Comparison of ENCODE assay signal across 24 mouse cellular contexts in genomic region chr1:186043709-186044452, GRCm38 (mm10).
A peak's percentile ranks its signal among the peaks of the same experiment; 100 is the strongest.
DNase-seq lines count a peak whose midpoint lies in the region; ATAC-seq lines count a peak whose summit lies in the region.
"Had no signal": no experiment of that assay in that cellular context is flagged by ENCODE, and none has a peak within 500 bp of the region (broad histone marks: within the 10 kb centered on the region; RNA-seq: fewer than 3 reads in every experiment).

No protein-coding gene starts in this region.

- DNase-seq in forebrain, embryonic 10.5 days (ENCODE audit: extremely low spot score, low spot score) = no peak
- no peak for DNase-seq in kidney, postnatal 25 days
- peak; percentile 80 for DNase-seq in 3T3-L1 (ENCODE audit: low read depth, low spot score)
- no peak for DNase-seq in left cerebral cortex, postnatal 25 days (ENCODE audit: low spot score in 2 of 2)
- no peak for DNase-seq in c-Kit-positive CD71-positive TER-119-positive erythroid progenitor cells, embryonic 14.5 days (ENCODE audit: low spot score)
- DNase-seq: adrenal gland, postnatal 36 days; cerebellum, adult 18-20 months; cerebellum, postnatal 14 days; gastrocnemius, adult 2 months; kidney, adult 2 months; liver, embryonic 13.5 days; lung, adult 2 months; right cerebral cortex, postnatal 4 days; thymus, postnatal 14 days had no signal

- no peak overlapping the region for H3K4me2 ChIP-seq in forebrain, embryonic 12.5 days
- no peak overlapping the region for H3K4me2 ChIP-seq in kidney, embryonic 16.5 days (replicated peaks; ENCODE audit: low read depth, low read length)
- no peak overlapping the region for H3K4me2 ChIP-seq in forebrain, embryonic 15.5 days (replicated peaks)
- H3K4me2 ChIP-seq: embryonic facial prominence, embryonic 12.5 days; heart, embryonic 11.5 days; liver, embryonic 13.5 days; neural tube, embryonic 13.5 days had no signal

- peak; percentile 27; the same call in 1 of the 2 replicates for ATAC-seq in forebrain, embryonic 12.5 days (ENCODE audit: low FRiP score)
- ATAC-seq in kidney, embryonic 16.5 days (ENCODE audit: low FRiP score, low TSS enrichment) = peak; percentile 57; the same call in 1 of the 2 replicates
- peak; percentile 77 for ATAC-seq in forebrain, embryonic 15.5 days (replicated peaks)
- ATAC-seq: hindbrain, postnatal 0 days; midbrain, embryonic 16.5 days had no signal

- 0 out of 2 replicates have a peak, but pooled peaks cover 2% of the 10 kb centered on the region for H3K9me3 ChIP-seq in forebrain, embryonic 12.5 days
- no peaks in the 10 kb centered on the region; the same call in 1 of the 2 replicates for H3K9me3 ChIP-seq in forebrain, embryonic 10.5 days
- no peaks in the 10 kb centered on the region for H3K9me3 ChIP-seq in kidney, embryonic 16.5 days (ENCODE audit: low read length)
- H3K9me3 ChIP-seq in forebrain, embryonic 15.5 days = no peaks in the 10 kb centered on the region
- H3K9me3 ChIP-seq: embryonic facial prominence, embryonic 12.5 days; liver, embryonic 13.5 days; neural tube, embryonic 13.5 days had no signal

- H3K27me3 ChIP-seq in forebrain, embryonic 12.5 days = no peaks in the 10 kb centered on the region
- no peaks in the 10 kb centered on the region for H3K27me3 ChIP-seq in forebrain, embryonic 10.5 days (ENCODE audit: poor library complexity, severe bottlenecking)
- H3K27me3 ChIP-seq in kidney, embryonic 16.5 days (ENCODE audit: insufficient read depth, low read length) = no peaks in the 10 kb centered on the region
- no peaks in the 10 kb centered on the region for H3K27me3 ChIP-seq in forebrain, embryonic 15.5 days
- H3K27me3 ChIP-seq: embryonic facial prominence, embryonic 12.5 days; liver, embryonic 13.5 days; neural tube, embryonic 13.5 days had no signal

- H3K27ac ChIP-seq in forebrain, embryonic 12.5 days = no peak overlapping the region
- H3K27ac ChIP-seq in forebrain, embryonic 10.5 days = no peak overlapping the region
- H3K27ac ChIP-seq in kidney, embryonic 16.5 days (ENCODE audit: low read length) = no peak overlapping the region
- H3K27ac ChIP-seq in forebrain, embryonic 15.5 days (replicated peaks) = 0 out of 2 replicates have a peak overlapping the region, but pooled peaks have one; percentile 17
- H3K27ac ChIP-seq: embryonic facial prominence, embryonic 12.5 days; gastrocnemius, adult 2 months; hindbrain, postnatal 0 days; liver, embryonic 13.5 days; macrophage; neural tube, embryonic 13.5 days had no signal

- no peaks in the 10 kb centered on the region for H3K4me1 ChIP-seq in forebrain, embryonic 12.5 days
- H3K4me1 ChIP-seq in forebrain, embryonic 10.5 days = no peaks in the 10 kb centered on the region
- peaks cover 14% of the 10 kb centered on the region for H3K4me1 ChIP-seq in kidney, embryonic 16.5 days (ENCODE audit: insufficient read depth, low read length)
- H3K4me1 ChIP-seq in forebrain, embryonic 15.5 days = peaks cover 6% of the 10 kb centered on the region; the same call in 1 of the 2 replicates
- H3K4me1 ChIP-seq: liver, embryonic 13.5 days; neural tube, embryonic 13.5 days had no signal

- intact Hi-C loops in left cerebral cortex, postnatal 25 days (cut with DNase I) = no loop called here

- no peaks in the 10 kb centered on the region for H3K36me3 ChIP-seq in forebrain, embryonic 12.5 days (replicated peaks)
- H3K36me3 ChIP-seq in forebrain, embryonic 10.5 days (replicated peaks) = no peaks in the 10 kb centered on the region
- no peaks in the 10 kb centered on the region for H3K36me3 ChIP-seq in kidney, embryonic 16.5 days (ENCODE audit: insufficient read depth, low read length)
- no peaks in the 10 kb centered on the region for H3K36me3 ChIP-seq in forebrain, embryonic 15.5 days
- H3K36me3 ChIP-seq: embryonic facial prominence, embryonic 12.5 days; liver, embryonic 13.5 days; neural tube, embryonic 13.5 days had no signal

- no peak overlapping the region for H3K4me3 ChIP-seq in forebrain, embryonic 12.5 days (replicated peaks)
- H3K4me3 ChIP-seq in forebrain, embryonic 10.5 days = no peak overlapping the region
- H3K4me3 ChIP-seq in kidney, embryonic 16.5 days (ENCODE audit: low read length) = no peak overlapping the region
- H3K4me3 ChIP-seq in forebrain, embryonic 15.5 days = no peak overlapping the region
- H3K4me3 ChIP-seq: embryonic facial prominence, embryonic 12.5 days; gastrocnemius, adult 2 months; liver, embryonic 13.5 days; myocyte; neural tube, embryonic 13.5 days had no signal

- 74% methylated on average over 11 of the region's 11 CpGs for WGBS in forebrain, embryonic 12.5 days
- WGBS in forebrain, embryonic 10.5 days = 89% methylated on average over 11 of the region's 11 CpGs
- WGBS in kidney, embryonic 16.5 days = 41% methylated on average over 11 of the region's 11 CpGs
- 34% methylated on average over 11 of the region's 11 CpGs for WGBS in forebrain, embryonic 15.5 days

- H3K9ac ChIP-seq in forebrain, embryonic 12.5 days = no peak overlapping the region
- H3K9ac ChIP-seq in kidney, embryonic 16.5 days (replicated peaks; ENCODE audit: low read length) = no peak overlapping the region
- H3K9ac ChIP-seq in forebrain, embryonic 15.5 days (replicated peaks) = no peak overlapping the region
- H3K9ac ChIP-seq: embryonic facial prominence, embryonic 12.5 days; liver, embryonic 13.5 days; neural tube, embryonic 13.5 days had no signal

Comparison
In these comparisons a context has a peak if more than half of its experiments do, and no peak if none do; other contexts are left out.
1. ATAC-seq: peak in every context shown above with its lines; median percentile 77 in forebrain, embryonic 15.5 days; 57 in kidney, embryonic 16.5 days; 27 in forebrain, embryonic 12.5 days.